Mouse (Mus musculus): ENCODE measurements at regions not wholly inside any gene's neighbourhood (a gene's known extent, or its start where the extent isn't known, plus 50 kb on each side); places are given as distances from the start of the nearest gene placed in this dataset.

DNA sequence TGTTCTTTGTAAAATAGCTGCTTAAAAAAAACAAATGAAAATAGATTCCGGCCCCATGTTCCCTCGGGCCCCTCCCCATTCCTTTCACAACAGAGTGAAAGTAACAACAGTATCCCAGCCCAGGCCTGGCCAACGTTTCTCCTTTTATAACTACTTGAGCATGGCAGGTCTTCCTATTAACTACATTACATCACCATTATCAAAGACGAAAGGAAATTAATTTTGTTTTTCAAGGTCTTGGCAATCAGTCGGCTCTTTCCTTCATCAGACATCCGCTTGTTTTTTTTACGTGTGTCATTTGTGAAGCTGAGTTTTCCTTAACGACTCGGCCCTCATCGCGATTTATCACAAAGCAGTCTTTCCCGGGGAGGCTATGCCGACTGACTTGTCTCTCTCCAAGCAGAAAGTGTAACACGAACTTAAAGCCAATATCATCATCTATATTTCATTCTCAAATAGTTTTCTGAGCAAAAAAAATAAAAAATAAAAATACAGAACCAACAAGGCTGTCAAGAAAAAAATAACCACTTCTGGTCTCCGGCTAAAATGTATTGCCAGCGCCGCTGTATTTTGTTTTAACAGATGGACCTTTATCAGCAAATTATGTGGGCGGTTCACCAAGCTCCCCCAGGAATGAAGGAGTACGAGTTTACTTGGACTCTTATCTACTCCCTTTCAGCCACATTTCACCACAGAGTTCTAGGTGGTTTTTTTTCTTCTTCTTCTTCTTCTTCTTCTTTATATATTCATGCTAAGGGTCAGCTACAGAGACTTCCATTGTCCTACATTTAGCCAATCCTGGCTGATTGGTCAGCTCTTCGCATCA lies 89.9 kb upstream of the Cdkn3 start:
- Histone ChIP-seq H3K9ac (replicated peaks; ENCODE audit: low read depth, low read length) (no peak overlapping the region), H3K36me3 (ENCODE audit: control insufficient read depth, insufficient read depth, low read length) (no peaks in the 10 kb centered on the region), H3K27ac (ENCODE audit: low read depth, low read length) (no peak overlapping the region), H3K4me2 (ENCODE audit: low read depth, low read length) (no peak overlapping the region), H3K27me3 (ENCODE audit: control insufficient read depth, insufficient read depth, low read length) (no peaks in the 10 kb centered on the region), H3K4me3 (ENCODE audit: low read depth, low read length) (no peak overlapping the region), H3K4me1 (ENCODE audit: control insufficient read depth, insufficient read depth, low read length) (no peaks in the 10 kb centered on the region), H3K9me3 (ENCODE audit: control insufficient read depth, low read length) (no peaks in the 10 kb centered on the region)
- WGBS: 83% methylated on average over 20 of the region's 20 CpGs
- no peak for ATAC-seq (ENCODE audit: low read depth)

DNA sequence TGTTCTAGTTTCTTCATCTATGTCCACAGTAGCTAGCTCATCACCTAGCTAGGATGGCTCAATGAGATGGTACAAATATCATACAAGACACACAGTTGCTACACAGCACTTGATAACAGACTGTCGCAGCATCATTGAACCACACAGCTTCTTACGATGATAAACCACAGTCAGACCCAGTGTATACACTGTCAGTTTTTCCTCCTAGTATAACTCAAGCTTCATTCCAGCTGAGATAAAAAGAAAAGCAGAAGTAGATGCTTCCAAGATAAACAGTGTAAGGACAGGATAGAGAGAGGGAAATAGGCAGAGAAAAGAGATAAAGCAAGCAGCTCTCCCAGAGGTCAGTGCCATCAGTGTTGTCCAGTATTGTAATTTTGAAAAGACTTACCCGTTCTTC lies 92.1 kb upstream of the Cdkn3 start:
- Histone ChIP-seq H3K9ac (replicated peaks; ENCODE audit: low read depth, low read length) (no peak overlapping the region), H3K36me3 (ENCODE audit: control insufficient read depth, insufficient read depth, low read length) (no peaks in the 10 kb centered on the region), H3K4me2 (ENCODE audit: low read depth, low read length) (no peak overlapping the region), H3K27me3 (ENCODE audit: control insufficient read depth, insufficient read depth, low read length) (no peaks in the 10 kb centered on the region), H3K4me3 (ENCODE audit: low read depth, low read length) (no peak overlapping the region), H3K27ac (ENCODE audit: low read depth, low read length) (no peak overlapping the region), H3K4me1 (ENCODE audit: control insufficient read depth, insufficient read depth, low read length) (no peaks in the 10 kb centered on the region), H3K9me3 (ENCODE audit: control insufficient read depth, low read length) (no peaks in the 10 kb centered on the region)
- ATAC-seq (ENCODE audit: low read depth): no peak
- 91% methylated on average over 3 of the region's 3 CpGs for WGBS

DNA sequence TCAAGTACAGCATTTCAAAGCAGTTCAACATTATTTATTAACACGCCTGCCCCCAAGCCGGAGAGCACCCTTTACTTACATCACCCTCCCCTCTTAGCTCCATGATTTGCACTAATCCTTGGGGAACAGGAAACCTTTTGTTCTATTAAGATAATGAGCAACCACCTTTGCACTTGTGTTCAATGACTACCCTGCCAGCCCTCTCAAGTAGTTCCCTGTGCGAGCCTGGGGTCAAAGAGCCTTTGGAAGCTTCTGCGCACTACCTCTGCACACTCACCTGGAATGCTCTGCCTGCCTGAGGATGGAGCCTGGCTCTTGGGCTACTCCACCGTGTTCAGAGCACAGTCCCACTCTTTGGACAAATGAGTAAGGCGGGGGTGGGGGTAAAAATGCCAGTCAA lies 96.0 kb upstream of the Cdkn3 start:
- Histone ChIP-seq H3K36me3 (ENCODE audit: control insufficient read depth, insufficient read depth, low read length) (no peaks in the 10 kb centered on the region), H3K4me1 (ENCODE audit: control insufficient read depth, insufficient read depth, low read length) (peaks cover 9% of the 10 kb centered on the region; the same call in 1 of the 2 replicates), H3K4me3 (ENCODE audit: low read depth, low read length) (no peak overlapping the region), H3K27me3 (ENCODE audit: control insufficient read depth, insufficient read depth, low read length) (no peaks in the 10 kb centered on the region), H3K9ac (replicated peaks; ENCODE audit: low read depth, low read length) (no peak overlapping the region), H3K4me2 (ENCODE audit: low read depth, low read length) (no peak overlapping the region), H3K9me3 (ENCODE audit: control insufficient read depth, low read length) (no peaks in the 10 kb centered on the region), H3K27ac (ENCODE audit: low read depth, low read length) (no peak overlapping the region)
- 71% methylated on average over 6 of the region's 6 CpGs for WGBS
- ATAC-seq (ENCODE audit: low read depth): no peak

DNA sequence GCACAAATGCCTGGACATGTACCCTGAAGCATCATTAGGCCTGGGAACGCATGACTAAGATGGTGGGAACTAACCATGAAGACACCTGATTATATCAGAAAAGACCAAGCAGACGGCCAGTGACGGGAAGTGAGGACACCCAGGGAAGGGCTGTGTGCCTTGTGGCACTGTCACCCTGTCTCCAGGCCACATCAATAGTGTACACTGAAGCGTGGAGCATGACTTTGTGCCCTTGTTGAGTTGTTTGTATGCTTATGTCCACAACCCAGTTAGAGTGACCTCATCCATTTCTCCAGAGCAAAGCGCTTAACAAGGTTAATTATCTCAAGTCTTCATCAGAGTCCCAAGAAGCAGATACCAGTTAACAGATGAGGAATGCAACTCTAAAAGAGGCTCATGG lies 96.8 kb upstream of the Cdkn3 start:
- WGBS: 83% methylated on average over 5 of the region's 5 CpGs
- no peak overlapping the region for H3K9ac ChIP-seq (replicated peaks; ENCODE audit: low read depth, low read length)
- H3K9me3 ChIP-seq (ENCODE audit: control insufficient read depth, low read length): no peaks in the 10 kb centered on the region
- no peak for ATAC-seq (ENCODE audit: low read depth)
- H3K27me3 ChIP-seq (ENCODE audit: control insufficient read depth, insufficient read depth, low read length): no peaks in the 10 kb centered on the region
- H3K36me3 ChIP-seq (ENCODE audit: control insufficient read depth, insufficient read depth, low read length): no peaks in the 10 kb centered on the region
- no peak overlapping the region for H3K27ac ChIP-seq (ENCODE audit: low read depth, low read length)
- no peak overlapping the region for H3K4me2 ChIP-seq (ENCODE audit: low read depth, low read length)
- H3K4me3 ChIP-seq (ENCODE audit: low read depth, low read length): no peak overlapping the region
- H3K4me1 ChIP-seq (ENCODE audit: control insufficient read depth, insufficient read depth, low read length): peaks cover 9% of the 10 kb centered on the region; the same call in 1 of the 2 replicates

DNA sequence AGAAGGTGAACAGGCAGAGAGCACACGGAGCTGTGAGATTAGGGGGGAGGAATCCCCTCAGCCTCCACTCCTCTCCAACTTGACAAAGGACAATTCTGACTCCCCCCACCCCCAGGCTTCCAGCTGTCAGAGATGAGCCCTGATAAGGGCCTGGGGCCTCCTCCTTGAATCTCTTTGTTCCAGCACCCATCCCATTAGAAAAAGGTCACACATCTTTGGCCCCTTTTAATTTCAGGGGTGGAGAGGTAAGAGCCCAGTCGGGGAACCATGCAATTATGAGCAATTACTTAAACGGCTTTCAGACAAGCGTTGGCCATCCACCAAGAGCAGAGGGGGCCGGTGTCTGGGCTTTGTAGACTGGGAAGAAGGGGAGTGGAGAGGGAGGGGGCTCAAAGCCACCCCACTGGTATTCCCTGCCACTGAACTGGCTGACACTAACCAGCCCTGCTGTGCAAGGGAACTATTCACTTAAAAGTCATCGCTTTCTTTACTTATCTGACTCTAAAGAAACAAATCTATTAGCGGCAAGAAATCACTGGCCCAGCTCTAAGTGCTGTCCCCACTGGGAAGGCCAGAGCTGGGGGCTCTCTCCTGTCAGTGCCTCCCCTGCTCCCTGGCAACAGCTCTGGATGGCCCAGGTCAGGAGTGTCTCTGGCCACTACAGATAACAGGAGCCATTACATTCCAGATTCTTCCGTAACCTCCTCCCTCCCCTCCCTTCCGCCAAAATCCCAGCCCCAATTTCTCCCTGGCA lies 98.4 kb upstream of the Cdkn3 start:
- no peaks in the 10 kb centered on the region for H3K27me3 ChIP-seq (ENCODE audit: control insufficient read depth, insufficient read depth, low read length)
- no peak overlapping the region for H3K4me3 ChIP-seq (ENCODE audit: low read depth, low read length)
- H3K36me3 ChIP-seq (ENCODE audit: control insufficient read depth, insufficient read depth, low read length): no peaks in the 10 kb centered on the region
- H3K4me2 ChIP-seq (ENCODE audit: low read depth, low read length): no peak overlapping the region
- WGBS: 7% methylated on average over 8 of the region's 9 CpGs
- H3K9ac ChIP-seq (replicated peaks; ENCODE audit: low read depth, low read length): no peak overlapping the region
- ATAC-seq (ENCODE audit: low read depth): peak; percentile 53; the same call in 1 of the 2 replicates
- H3K4me1 ChIP-seq (ENCODE audit: control insufficient read depth, insufficient read depth, low read length): peaks cover 9% of the 10 kb centered on the region; the same call in 1 of the 2 replicates
- no peaks in the 10 kb centered on the region for H3K9me3 ChIP-seq (ENCODE audit: control insufficient read depth, low read length)
- no peak overlapping the region for H3K27ac ChIP-seq (ENCODE audit: low read depth, low read length)

DNA sequence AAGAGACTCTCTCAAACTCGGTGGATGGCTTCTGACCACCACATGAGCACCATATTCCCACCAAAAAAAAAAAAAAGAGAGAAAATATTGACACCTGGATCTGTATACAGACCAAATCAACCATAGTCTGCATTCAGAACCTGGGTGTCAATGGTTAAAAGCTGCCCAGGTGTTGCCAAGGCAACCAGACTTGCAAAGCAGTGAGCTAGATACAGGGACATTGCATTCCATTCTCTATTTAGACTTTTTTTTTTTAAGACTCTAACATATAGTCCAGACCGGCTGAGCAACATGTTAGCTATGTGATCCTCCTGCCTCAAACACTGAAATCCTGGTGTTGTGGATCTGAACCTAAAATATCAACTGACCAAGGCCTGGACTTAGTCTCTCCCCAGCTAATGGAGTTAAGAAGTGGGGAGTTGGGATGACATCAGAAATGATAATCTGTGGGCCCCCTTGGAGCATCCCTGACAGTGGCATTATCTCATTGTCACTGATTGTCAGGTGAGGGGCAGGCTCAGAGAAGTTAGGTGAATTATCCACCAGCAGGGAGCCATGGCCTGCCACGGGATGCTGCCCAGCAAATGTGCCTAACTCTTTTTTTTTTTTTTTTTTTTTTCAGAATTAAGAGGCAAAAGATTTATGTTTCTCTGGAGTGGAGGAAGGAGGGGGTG lies 99.1 kb upstream of the Cdkn3 start:
- H3K4me3 ChIP-seq (ENCODE audit: low read depth, low read length): no peak overlapping the region
- no peaks in the 10 kb centered on the region for H3K27me3 ChIP-seq (ENCODE audit: control insufficient read depth, insufficient read depth, low read length)
- H3K9me3 ChIP-seq (ENCODE audit: control insufficient read depth, low read length): no peaks in the 10 kb centered on the region
- H3K27ac ChIP-seq (ENCODE audit: low read depth, low read length): no peak overlapping the region
- H3K4me2 ChIP-seq (ENCODE audit: low read depth, low read length): no peak overlapping the region
- WGBS: 24% methylated on average over 3 of the region's 3 CpGs
- H3K4me1 ChIP-seq (ENCODE audit: control insufficient read depth, insufficient read depth, low read length): peaks cover 9% of the 10 kb centered on the region; the same call in 1 of the 2 replicates
- H3K36me3 ChIP-seq (ENCODE audit: control insufficient read depth, insufficient read depth, low read length): no peaks in the 10 kb centered on the region
- peak; percentile 22; the same call in 1 of the 2 replicates for ATAC-seq (ENCODE audit: low read depth)
- no peak overlapping the region for H3K9ac ChIP-seq (replicated peaks; ENCODE audit: low read depth, low read length)

DNA sequence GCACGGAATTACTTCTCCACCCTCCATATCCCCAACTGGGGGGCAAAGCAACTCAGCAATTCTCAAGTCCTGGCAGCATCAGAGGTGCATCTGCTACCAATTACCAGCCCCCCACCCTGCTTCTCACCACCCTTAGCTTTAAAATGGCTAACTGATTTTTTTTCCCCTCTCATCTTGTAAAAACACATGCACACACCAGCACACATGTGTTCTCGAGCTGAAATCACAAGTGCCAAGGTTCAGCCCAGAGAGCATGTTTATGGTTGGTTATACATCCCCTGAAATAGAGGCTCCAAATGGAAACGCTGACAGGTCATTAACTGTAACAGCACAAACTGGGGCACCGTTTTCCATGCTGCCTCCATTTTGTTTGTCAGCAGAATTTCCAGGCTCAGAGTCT lies 101.0 kb upstream of the Cdkn3 start:
- no peak overlapping the region for H3K9ac ChIP-seq (replicated peaks; ENCODE audit: low read depth, low read length)

DNA sequence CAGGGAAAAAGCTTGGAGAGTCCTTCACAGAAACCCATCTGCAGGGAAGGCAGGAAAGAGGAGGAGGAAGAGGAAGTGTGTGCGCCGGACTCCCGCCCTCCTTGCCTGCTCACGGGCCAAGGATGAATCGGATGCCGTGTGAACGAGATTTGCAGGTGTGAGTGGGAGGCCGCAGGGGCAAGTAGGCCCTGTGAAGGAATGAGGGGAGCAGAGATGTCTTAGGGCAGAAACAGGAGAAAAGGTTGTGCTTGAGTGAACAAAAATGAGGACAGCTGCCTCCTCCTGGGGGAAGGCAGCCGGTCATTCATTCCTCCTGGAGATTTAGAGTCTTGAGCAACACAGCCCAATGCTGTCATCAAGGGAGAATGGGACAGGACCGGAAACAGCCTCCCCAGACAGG lies 104.1 kb upstream of the Cdkn3 start:
- Histone ChIP-seq H3K27me3 (ENCODE audit: control insufficient read depth, insufficient read depth, low read length) (no peaks in the 10 kb centered on the region), H3K9me3 (ENCODE audit: control insufficient read depth, low read length) (no peaks in the 10 kb centered on the region), H3K36me3 (ENCODE audit: control insufficient read depth, insufficient read depth, low read length) (no peaks in the 10 kb centered on the region), H3K27ac (ENCODE audit: low read depth, low read length) (no peak overlapping the region), H3K9ac (replicated peaks; ENCODE audit: low read depth, low read length) (no peak overlapping the region), H3K4me1 (ENCODE audit: control insufficient read depth, insufficient read depth, low read length) (no peaks in the 10 kb centered on the region), H3K4me2 (ENCODE audit: low read depth, low read length) (no peak overlapping the region), H3K4me3 (ENCODE audit: low read depth, low read length) (no peak overlapping the region)
- 86% methylated on average over 10 of the region's 10 CpGs for WGBS
- ATAC-seq (ENCODE audit: low read depth): no peak

More for the DNA sequence above, 101.0 kb upstream of the Cdkn3 start:
- Histone ChIP-seq H3K27ac (ENCODE audit: low read depth, low read length) (no peak overlapping the region), H3K27me3 (ENCODE audit: control insufficient read depth, insufficient read depth, low read length) (no peaks in the 10 kb centered on the region), H3K4me2 (ENCODE audit: low read depth, low read length) (no peak overlapping the region), H3K4me3 (ENCODE audit: low read depth, low read length) (no peak overlapping the region), H3K9me3 (ENCODE audit: control insufficient read depth, low read length) (no peaks in the 10 kb centered on the region), H3K36me3 (ENCODE audit: control insufficient read depth, insufficient read depth, low read length) (no peaks in the 10 kb centered on the region), H3K4me1 (ENCODE audit: control insufficient read depth, insufficient read depth, low read length) (peaks cover 9% of the 10 kb centered on the region; the same call in 1 of the 2 replicates)
- 43% methylated on average over 4 of the region's 4 CpGs for WGBS
- no peak for ATAC-seq (ENCODE audit: low read depth)

Data from neural tube, embryonic 14.5 days (tissue).